Mouse (Mus musculus) B cell, adult 2 months (primary cell): Measurements from ENCODE around the gene Ints2.
"Not testable (repeated sequence)": the region's sequence is repeated elsewhere in the genome, so short reads cannot be mapped to it uniquely, and the experiment has no call there.

Source experiments
- DNase-seq, 2 experiments: peaks; one replicate each; pipeline ENCODE4 v3.0.0; 2022

The Ints2 gene

DNA sequence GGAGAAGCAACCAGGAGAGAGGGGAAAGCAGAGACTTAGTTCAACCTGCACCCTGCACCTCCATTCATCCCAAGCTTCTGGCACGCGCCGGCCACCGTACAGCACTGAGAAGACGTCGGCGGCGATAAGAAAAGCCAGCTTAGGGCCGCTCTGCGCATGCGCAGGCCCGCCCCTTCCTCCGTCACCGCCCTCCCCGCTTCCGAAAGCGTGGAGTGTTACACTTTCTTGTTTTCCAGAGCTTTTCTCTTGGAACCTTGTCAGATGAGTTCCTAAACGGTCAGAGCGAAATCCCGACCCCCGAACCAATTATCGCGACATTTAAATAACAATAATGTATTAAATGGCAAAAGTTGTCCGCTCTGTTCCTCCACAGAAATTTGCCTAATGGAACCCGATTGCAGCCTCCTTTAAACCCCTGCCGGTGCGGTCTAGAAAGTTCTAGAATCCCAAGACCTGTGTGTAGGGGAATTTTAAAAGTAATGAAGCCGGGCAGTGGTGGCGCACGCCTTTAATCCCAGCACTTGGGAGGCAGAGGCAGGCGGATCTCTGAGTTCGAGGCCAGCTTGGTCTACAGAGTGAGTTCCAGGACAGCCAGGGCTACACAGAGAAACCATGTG is at the start of gene Ints2:
Gene Ints2, minus strand, starts transcription at position 116 of the 617 bp plus-strand sequence.
- peak; percentile 95 for DNase-seq

DNA sequence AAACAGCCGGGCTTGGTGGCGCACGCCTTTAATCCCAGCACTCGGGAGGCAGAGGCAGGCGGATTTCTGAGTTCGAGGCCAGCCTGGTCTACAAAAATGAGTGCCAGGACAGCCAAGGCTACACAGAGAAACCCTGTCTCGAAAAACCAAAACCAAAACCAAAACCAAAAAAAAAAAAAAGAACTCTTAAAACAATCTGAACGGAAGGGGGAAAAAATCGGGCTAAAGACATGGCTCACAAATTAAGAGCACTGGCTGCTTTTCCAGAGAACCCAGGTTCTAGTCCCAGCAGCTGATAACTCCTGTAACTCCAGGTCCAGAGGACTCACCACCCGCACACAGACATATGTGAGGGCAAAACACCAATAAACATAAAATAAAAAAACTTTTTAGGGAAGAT is 34.8 kb upstream of the Ints2 start:
- not testable (repeated sequence) for DNase-seq

DNA sequence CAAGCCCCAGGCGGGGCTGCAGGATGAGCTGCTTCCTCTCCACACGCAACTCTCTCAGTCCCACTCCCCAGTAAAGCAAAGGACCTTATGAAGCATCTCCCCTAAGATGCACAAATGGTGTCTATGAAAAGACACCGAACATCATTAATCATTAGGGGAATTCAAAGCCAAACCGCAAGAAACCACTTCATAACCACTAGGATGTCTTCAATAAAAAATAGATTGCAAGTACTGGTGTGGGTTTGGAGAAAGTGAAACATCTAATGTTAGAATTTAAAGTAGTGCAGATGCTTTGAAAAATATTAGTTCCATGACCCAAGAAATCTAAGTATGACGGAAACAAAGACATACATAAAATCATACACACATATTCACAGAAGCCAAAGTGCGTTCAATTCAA is 34.3 kb upstream of the Ints2 start:
- DNase-seq = no peak

DNA sequence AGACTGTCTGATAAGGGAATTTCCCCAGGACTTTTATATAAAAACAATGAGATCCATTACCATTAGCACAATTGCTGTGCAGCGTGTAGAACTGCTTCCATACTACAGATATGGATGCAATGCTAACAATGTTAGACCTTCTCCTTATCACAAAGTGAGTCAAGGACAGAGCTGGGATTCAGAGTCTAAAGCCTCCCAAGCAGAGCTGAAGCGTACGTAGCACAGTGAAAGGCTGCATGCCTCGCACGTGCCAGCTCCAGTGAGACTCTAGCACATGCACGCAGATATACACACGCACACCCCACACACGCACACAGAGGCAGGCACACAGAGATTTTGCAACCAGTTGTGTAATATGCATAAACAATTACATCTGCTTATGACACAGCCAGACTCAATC is 28.4 kb upstream of the Ints2 start:
- no peak for DNase-seq

DNA sequence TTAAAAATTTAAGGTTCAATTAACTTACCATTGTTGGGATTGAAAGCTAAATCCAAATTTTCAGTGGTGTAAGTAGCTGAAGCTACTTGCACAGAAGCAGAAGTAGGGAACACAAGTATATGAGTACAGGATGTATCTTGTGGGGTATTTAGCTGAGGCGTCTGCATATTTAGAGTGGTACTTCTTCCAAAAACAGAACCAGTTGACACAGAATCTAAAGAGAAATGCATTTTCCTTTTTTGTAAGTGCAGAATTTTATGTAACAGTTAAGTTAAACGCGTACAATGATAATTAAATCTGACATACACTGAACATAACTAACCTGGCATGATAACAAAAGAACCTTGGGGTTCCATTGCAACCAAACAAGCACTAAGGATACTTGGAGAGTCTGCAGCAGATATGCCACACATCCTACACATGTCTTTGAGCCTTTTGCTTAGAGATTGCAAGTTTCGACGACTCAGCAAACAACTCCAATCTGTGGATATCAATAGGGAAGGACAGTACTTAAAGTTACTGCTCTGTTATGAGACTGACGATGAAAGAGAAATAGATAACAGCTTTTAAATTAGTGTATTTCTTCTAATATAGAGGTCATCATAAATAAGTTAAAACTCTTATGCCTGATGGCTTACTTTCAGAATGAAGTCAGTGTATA is 21.2 kb upstream of the Ints2 start:
- DNase-seq = no peak

DNA sequence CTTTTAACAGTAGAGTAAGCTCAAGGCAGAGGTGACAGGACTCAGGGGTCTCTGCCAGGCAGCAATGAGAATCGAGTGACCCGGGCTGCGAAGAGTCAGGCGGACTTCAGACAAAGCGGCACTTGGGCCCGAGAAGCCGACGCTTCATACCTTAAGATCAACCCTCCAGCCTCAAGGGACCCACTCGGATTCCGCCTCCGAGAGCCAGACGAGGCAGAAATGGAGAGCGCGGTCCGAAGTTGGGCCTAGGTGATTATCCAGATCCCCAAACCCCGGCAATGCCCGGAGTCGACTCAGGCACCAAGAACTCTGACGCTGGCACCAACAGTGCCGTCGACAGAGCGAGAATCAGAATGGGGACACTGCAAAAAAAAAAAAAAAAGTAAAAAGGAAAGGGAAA is 321 bp downstream of the Ints2 start:
- peak; percentile 40 to 47 for DNase-seq

DNA sequence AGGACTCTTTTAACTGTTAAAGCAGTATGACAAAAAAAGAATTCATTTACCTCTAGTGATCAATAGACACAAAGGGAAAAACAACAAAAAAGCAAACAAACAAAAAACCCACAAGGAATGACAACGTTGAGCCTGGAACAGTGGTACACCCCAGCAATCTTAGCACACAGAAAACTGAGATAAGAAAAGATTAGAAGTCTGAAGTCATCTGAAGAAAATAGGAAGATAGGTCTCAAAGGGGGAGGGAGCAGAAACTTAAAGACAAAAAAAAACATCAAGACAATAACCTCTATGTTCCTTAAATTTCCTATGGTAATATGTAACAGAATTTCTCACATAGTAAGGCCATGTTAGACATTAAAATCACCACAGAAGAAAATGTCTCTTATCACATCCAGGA is 4.0 kb downstream of the Ints2 start:
- DNase-seq = no peak

DNA sequence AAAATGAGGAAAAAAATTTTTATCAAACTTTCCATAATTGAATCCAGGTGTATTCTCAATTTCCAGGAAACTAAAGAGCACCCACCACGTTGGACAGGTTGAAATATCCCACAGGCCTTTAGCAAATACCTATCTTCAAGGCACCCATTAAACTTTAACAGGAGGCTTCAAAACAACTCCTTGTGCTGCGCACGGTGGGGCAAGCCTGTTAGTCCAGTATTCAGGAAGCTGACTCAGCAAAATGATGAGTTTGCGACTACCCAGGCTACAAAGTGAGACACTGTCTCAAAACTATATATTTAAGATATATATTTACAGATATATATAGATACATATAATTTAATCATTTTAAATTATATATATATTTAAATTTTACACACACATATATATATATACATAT is 24.9 kb downstream of the Ints2 start:
- DNase-seq = no peak

DNA sequence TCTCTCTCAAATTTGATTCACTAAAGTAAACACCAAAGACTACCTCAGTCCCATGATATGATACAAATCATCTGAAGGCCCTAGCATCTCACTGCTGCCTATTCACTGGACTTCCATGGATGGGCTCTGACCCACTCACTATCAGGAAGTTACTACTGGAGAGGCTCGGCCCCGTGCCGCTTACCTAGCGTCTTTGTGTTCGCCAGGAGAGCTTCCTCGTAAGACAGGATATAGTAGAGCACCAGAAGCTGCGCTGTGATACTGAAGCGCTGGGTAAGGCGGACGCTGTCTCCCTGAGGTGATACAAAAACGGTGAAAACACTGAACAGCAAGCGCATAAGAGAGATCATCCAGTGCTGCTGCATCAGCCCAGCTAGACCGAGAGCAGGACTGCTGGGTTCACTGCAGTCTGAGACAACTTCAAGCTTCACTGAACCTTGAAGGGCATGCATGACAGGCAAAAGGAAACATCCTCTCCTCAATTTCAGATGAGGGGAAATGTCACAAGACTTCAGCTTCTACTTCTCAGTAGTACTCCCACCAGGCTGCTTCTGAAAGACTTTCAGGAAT is 25.5 kb downstream of the Ints2 start:
- peak; percentile 17 to 31 for DNase-seq

DNA sequence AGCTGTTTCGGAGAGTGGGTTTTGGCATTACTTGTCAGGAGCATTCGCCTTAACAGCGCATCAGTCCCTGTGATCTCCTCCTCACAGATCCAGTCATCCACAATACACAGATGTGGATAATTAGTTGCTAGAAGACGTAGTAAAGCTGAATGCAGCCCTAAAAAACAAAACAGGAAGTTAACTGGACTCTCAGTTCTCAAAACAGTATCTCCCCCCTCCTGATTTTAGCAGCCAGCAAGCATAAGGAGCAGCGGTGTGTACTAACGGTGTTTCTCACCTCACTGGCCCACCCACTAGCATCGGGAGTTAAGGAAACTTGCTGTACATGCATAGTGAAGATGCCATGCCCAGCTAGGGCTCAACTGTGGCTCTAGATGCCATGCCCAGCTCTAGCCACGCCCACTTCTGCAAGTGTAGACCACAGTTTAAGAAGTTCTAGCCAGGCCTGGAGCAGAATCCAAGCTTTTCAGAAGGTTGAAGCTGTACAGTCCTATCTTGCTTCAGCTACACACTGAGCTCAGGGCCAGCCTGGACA is 30.7 kb downstream of the Ints2 start:
- peak; percentile 31 to 32 for DNase-seq

DNA sequence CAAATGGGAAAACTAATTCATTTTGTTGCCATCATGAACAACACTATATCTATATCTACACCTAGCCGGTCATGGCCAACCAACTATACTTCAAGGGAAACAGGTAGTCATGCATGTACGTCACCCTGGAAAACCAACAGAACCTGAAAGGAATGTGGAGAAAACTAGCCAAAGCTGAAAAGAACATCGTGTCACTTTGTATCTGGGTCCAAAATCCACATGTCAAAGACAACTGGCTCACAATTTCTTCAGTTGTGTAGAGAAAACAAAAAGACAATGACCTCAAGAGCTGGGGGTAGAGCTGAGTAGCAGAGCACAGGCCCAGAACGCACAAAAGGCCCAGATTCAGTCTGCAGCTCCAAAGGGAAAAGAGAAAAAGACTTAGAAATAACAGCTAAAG is 31.6 kb downstream of the Ints2 start:
- no peak for DNase-seq

DNA sequence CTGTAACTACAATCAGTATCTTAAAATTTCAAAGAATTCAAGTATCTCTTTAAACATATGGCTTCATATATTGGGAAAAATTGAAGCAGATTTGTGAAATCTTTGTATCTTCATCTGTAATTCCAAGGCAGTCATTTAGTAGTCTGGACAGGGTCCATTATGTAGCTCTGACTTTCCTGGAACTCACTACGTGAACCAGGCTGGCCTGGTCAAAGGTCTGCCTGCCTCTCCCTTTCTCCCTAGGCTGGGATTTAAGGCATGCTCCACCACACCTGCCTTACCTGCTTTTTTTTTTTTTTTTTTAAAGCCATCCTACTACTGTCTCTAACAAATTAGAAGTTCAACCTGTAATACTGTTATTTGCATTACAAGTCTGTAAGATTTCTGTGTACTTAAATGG is 45.6 kb downstream of the Ints2 start:
- DNase-seq = no peak

DNA sequence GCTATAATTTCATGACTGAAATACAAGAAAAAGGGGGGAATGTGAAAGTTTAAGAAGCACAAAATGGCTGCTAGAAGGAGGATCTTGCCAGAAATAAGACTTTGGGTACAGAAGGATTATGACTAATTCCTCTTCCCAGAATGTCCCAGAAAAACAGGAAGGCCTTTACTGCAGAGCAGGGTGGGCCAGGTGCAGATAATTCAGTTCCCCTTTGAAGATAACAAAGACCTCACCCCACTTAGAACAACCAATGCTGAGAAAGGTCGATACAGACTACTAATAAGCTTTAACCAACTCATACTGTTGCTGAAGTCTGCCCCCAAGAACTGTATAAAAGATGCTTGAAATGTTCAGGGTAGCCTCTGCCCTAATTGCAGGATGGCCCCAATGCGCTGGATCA is 48.3 kb downstream of the Ints2 start:
- no peak for DNase-seq

DNA sequence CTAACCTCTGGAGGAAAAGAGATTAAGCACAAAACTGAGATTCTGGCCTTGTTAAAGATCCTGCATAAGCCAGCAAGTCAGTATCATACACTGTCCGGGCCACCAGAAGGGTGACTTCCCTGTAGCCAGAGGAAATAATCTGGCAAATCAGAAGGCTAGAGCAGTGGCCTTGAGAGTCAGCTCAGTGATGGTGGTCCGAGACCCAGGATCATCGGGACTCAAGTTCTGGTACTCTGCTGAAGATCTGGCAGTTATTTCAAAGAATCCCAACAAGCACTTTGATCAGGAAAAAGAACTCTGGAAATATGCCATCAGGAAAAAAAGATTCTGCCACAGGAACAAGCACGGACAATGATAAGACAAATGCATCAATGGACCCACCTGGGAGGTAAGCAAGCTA is 51.5 kb downstream of the Ints2 start:
- no peak for DNase-seq

DNA sequence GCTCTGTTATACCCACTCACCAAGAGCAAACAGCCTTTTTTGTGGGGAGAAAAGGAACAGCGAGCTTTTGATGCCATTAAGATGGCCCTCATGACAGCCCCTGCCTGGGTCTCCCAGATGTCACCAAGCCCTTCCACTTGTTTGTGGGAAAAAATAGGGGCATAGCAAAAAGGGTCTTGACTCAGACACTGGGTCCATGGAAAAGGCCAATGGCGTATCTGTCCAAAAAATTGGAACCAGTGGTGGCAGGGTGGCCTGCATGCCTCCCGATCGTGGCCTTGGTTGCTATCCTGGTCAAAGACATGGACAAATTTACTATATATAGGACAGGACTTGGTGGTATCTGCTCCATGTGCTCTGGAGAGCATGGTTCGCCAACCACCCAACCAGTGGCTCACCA is 52.3 kb downstream of the Ints2 start:
- no peak for DNase-seq

DNA sequence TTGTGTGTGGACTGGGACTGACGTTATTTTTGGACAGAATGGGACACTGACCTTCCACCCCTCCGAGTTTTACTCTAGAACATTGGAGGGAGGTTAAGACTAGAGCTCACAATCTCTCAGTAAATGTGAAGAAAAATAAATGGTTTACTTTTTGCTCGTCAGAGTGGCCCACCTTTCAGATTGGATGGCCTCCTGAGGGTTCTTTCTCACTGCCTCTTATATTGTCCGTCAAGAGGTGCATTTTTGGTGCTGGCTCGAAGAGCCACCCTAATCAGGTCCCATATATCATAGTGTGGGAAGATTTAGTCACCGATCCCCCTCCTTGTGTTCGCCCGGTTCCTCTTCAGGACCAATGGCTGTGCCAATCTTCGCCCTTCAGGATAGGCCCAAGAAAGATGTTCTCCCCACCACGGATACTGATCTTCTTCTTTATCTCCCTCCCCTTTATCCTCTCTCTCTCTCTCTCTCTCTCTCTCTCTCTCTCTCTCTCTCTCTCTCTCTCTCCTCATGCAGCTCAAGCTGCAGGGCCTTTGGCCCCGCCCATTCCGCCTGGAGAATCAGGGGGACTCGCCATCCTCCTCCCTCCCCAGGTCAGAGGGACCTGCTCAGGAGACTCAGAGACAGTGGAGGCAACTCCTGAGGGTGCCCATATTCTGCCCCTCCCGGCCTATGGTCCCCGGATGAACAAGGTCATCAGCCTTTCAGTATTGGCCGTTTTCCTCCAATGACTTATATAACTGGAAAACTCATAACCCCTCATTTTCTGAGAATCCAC is 55.3 kb downstream of the Ints2 start:
- DNase-seq = peak in 1 of 2 experiments; percentile 12

DNA sequence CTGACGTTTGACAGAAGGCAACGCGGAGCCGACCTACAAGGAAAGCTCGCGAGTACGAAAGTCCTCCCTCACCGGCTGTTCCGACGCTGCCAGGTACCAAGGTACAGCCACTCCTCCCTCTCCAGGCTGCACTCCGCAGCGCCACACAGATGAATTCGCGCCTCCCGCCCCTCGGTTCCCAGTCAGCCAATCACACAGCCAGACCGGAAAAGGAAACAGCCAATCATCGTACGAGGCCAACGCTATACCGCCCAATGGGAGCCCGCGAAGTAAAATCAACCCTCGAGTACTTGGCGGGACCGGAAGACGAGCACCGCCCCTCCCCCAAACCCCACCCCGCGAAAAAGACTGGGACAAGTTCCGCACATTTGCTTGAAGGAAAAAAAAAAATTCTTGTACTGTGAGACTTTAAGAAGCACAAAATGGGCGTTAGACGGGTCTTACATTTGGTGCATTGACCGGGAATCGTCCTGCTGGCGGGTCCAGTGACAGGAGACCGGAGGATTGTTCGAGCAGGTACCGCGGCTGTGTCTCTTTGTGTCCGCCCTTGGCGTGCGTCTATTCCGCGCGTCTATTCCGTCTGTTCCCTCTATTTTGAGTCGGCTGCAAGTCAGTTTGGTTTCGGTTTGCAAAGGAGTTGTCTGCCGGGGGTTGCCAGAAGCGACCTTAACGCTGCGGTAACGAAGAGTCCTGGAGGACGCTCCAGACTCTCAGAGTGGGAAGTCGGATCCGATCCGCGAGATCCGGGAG is 56.2 kb downstream of the Ints2 start, which contains the start of gene Brip1:
Gene Brip1, minus strand, starts transcription at position 157 of the 750 bp plus-strand sequence.
- DNase-seq = peak; percentile 89 to 92

DNA sequence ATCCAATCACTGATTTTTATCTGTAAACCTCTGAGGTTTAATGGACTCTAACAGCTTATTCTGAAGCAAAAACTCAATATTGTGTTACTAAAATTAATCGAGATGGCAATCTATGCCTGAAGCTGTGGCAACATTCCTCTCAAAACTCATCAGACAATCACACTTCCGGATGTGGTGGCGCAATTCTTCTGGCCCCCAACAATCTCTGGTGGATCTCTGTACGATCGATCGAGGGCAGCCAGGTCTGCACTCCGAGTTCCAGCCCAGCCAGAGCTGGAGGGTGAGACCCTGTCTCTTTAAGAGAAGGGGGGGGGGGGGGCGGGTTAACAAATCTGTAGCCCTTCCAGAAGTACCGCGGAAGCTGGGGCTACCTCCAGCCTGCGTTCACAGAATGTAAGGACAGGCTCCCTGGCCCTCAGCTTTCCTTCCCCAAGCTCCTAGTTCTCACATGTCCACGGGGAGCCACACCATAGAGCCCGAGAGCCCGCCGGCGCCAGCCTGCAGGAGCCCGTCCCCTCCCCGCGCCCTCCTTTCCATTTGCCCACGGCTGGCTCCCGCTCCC is 56.8 kb downstream of the Ints2 start:
- peak in 1 of 2 experiments; percentile 5 for DNase-seq

DNA sequence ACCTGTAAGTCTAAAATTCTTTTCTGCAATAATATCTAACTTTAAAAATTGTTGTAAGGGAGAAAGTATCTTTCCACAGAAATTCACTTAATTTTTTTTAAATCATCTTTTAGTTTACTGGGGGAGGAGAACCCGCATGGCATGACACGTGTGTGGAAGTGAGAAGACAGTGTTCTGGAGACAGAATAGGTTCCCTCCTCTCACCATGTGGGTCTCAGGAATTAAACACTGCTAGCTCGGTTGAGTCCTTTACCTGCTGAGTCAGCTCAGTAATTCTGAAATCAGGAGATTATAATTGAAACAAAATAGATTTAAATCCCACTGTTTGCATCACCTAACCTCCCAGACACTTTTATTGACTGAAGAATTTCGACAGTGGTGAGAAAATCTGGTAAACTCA is 57.6 kb downstream of the Ints2 start:
- DNase-seq = no peak

DNA sequence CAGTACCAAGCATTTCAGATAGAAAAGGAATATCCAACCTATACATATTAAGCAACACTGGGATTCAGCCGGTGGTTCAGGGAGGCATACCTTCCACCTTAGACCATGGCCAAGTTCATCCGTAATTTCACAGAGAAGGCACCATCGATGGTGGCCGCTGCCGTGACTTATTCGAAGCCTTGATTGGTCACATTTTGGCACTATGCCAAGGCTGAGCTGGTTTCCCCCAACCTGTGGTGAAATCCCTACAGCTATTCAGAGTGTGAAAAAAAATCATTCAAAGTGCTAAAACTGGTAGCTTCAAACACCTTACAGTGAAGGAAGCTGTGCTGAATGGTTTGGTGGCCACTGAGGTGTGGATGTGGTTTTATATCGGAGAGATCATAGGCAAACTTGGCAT is 72.2 kb downstream of the Ints2 start:
- DNase-seq = not testable (repeated sequence)

DNA sequence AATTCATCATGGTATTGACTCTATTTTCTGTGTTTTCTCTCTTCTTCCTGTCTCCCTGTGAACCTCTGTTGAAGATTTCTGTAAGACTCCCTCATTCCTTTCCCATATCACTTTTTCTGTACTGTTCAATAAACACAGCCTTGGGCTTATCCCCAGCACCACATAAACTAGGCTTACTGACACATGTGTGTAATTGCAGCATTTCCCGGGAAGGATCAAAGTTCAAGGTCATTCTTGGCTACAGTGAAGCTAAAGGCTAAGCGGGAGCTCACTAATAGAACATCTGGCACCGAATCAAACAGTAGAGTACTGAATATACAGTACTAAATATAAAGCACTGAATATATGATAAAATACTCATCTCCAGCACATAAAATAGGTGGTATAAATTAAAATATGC is 81.5 kb downstream of the Ints2 start:
- no peak for DNase-seq

DNA sequence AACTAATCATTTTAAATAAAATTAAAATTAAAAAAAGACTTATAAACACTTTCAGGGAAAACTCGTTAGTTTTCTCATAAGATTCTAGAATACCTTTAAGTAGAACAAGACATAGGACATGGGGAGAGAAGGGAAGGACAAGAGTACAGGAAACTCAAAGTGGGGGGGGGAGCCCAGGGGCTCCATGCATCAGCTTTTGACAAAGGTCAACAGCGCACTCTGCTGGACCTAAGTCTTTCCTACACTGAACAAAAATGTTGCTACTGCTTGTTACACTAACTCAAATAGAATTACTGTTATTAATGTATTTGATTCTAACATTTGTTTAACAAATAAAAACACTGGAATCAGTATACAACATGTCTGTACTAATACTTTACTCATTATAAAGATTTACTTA is 83.2 kb downstream of the Ints2 start:
- peak; percentile 70 to 76 for DNase-seq
